Mouse (Mus musculus): ENCODE measurements at regions not wholly inside any gene's neighbourhood (a gene's known extent, or its start where the extent isn't known, plus 50 kb on each side); places are given as distances from the start of the nearest gene placed in this dataset.

GRCm38 (mm10) chr2:106436136-106436535, 256.9 kb upstream of the Mpped2 start:
- no peak for ATAC-seq (replicated peaks; ENCODE audit: low FRiP score, low read depth)
- no peaks in the 10 kb centered on the region for H3K27me3 ChIP-seq (ENCODE audit: insufficient read depth, low read length)
- H3K9ac ChIP-seq (ENCODE audit: low read depth, low read length) = no peak overlapping the region
- TF ChIP-seq CTCF (IDR thresholded peaks at IDR 0.05; ENCODE audit: low read depth) = no peak
- H3K36me3 ChIP-seq (ENCODE audit: insufficient read depth, low read length) = no peaks in the 10 kb centered on the region
- H3K9me3 ChIP-seq (replicated peaks; ENCODE audit: low read length) = no peaks in the 10 kb centered on the region
- H3K4me2 ChIP-seq (ENCODE audit: low read length) = no peak overlapping the region
- no peak overlapping the region for H3K4me3 ChIP-seq (replicated peaks; ENCODE audit: low read depth, low read length)
- no peaks in the 10 kb centered on the region for H3K4me1 ChIP-seq (replicated peaks; ENCODE audit: insufficient read depth, low read length)
- no peak overlapping the region for H3K27ac ChIP-seq
- WGBS = 81% methylated on average over 2 of the region's 2 CpGs
- no peak for DNase-seq (ENCODE audit: low spot score)

GRCm38 (mm10) chr2:106454310-106454974, 238.6 kb upstream of the Mpped2 start:
- H3K4me1 ChIP-seq (replicated peaks; ENCODE audit: insufficient read depth, low read length) = no peaks in the 10 kb centered on the region
- TF ChIP-seq CTCF (IDR thresholded peaks at IDR 0.05; ENCODE audit: low read depth) = no peak
- ATAC-seq (replicated peaks; ENCODE audit: low FRiP score, low read depth) (no peak), DNase-seq (ENCODE audit: low spot score) (no peak)
- no peak overlapping the region for H3K4me3 ChIP-seq (replicated peaks; ENCODE audit: low read depth, low read length)
- H3K27ac ChIP-seq = no peak overlapping the region
- no peaks in the 10 kb centered on the region for H3K36me3 ChIP-seq (ENCODE audit: insufficient read depth, low read length)
- WGBS = 82% methylated on average over 7 of the region's 7 CpGs
- no peak overlapping the region for H3K9ac ChIP-seq (ENCODE audit: low read depth, low read length)
- no peaks in the 10 kb centered on the region for H3K9me3 ChIP-seq (replicated peaks; ENCODE audit: low read length)
- H3K4me2 ChIP-seq (ENCODE audit: low read length) = no peak overlapping the region
- H3K27me3 ChIP-seq (ENCODE audit: insufficient read depth, low read length) = no peaks in the 10 kb centered on the region

- H3K27ac ChIP-seq = no peak overlapping the region
- no peak for TF ChIP-seq CTCF (IDR thresholded peaks at IDR 0.05; ENCODE audit: low read depth)
- H3K9ac ChIP-seq (ENCODE audit: low read depth, low read length) = no peak overlapping the region
- H3K4me3 ChIP-seq (replicated peaks; ENCODE audit: low read depth, low read length) = no peak overlapping the region
- ATAC-seq (replicated peaks; ENCODE audit: low FRiP score, low read depth) = no peak
- H3K27me3 ChIP-seq (ENCODE audit: insufficient read depth, low read length) = no peaks in the 10 kb centered on the region
- no peaks in the 10 kb centered on the region for H3K9me3 ChIP-seq (replicated peaks; ENCODE audit: low read length)
- 78% methylated on average over 4 of the region's 4 CpGs for WGBS
- H3K4me2 ChIP-seq (ENCODE audit: low read length) = no peak overlapping the region
- no peak for DNase-seq (ENCODE audit: low spot score)
- no peaks in the 10 kb centered on the region for H3K36me3 ChIP-seq (ENCODE audit: insufficient read depth, low read length)
- no peaks in the 10 kb centered on the region for H3K4me1 ChIP-seq (replicated peaks; ENCODE audit: insufficient read depth, low read length)
Observed at GRCm38 (mm10) chr2:106455039-106455438, 238.0 kb upstream of the Mpped2 start.

- 83% methylated on average over 3 of the region's 3 CpGs for WGBS
- Histone ChIP-seq H3K27me3 (ENCODE audit: insufficient read depth, low read length) (no peaks in the 10 kb centered on the region), H3K9me3 (replicated peaks; ENCODE audit: low read length) (no peaks in the 10 kb centered on the region), H3K9ac (ENCODE audit: low read depth, low read length) (no peak overlapping the region), H3K27ac (no peak overlapping the region), H3K4me1 (replicated peaks; ENCODE audit: insufficient read depth, low read length) (no peaks in the 10 kb centered on the region), H3K4me3 (replicated peaks; ENCODE audit: low read depth, low read length) (no peak overlapping the region), H3K36me3 (ENCODE audit: insufficient read depth, low read length) (no peaks in the 10 kb centered on the region), H3K4me2 (ENCODE audit: low read length) (no peak overlapping the region)
- ATAC-seq (replicated peaks; ENCODE audit: low FRiP score, low read depth) = no peak
- DNase-seq (ENCODE audit: low spot score) = no peak
- TF ChIP-seq CTCF (IDR thresholded peaks at IDR 0.05; ENCODE audit: low read depth) = no peak
Observed at GRCm38 (mm10) chr2:106455972-106456371, 237.1 kb upstream of the Mpped2 start.

GRCm38 (mm10) chr2:106458003-106458402, 235.1 kb upstream of the Mpped2 start:
- DNase-seq (ENCODE audit: low spot score) (no peak), ATAC-seq (replicated peaks; ENCODE audit: low FRiP score, low read depth) (no peak)
- no peak overlapping the region for H3K4me3 ChIP-seq (replicated peaks; ENCODE audit: low read depth, low read length)
- no peaks in the 10 kb centered on the region for H3K4me1 ChIP-seq (replicated peaks; ENCODE audit: insufficient read depth, low read length)
- 66% methylated on average over 5 of the region's 5 CpGs for WGBS
- no peak for TF ChIP-seq CTCF (IDR thresholded peaks at IDR 0.05; ENCODE audit: low read depth)
- H3K9me3 ChIP-seq (replicated peaks; ENCODE audit: low read length) = no peaks in the 10 kb centered on the region
- H3K27me3 ChIP-seq (ENCODE audit: insufficient read depth, low read length) = no peaks in the 10 kb centered on the region
- H3K9ac ChIP-seq (ENCODE audit: low read depth, low read length) = no peak overlapping the region
- no peak overlapping the region for H3K4me2 ChIP-seq (ENCODE audit: low read length)
- no peak overlapping the region for H3K27ac ChIP-seq
- H3K36me3 ChIP-seq (ENCODE audit: insufficient read depth, low read length) = no peaks in the 10 kb centered on the region

- Histone ChIP-seq H3K4me3 (replicated peaks; ENCODE audit: low read depth, low read length) (no peak overlapping the region), H3K4me1 (replicated peaks; ENCODE audit: insufficient read depth, low read length) (no peaks in the 10 kb centered on the region), H3K9ac (ENCODE audit: low read depth, low read length) (no peak overlapping the region), H3K4me2 (ENCODE audit: low read length) (no peak overlapping the region), H3K27ac (no peak overlapping the region), H3K36me3 (ENCODE audit: insufficient read depth, low read length) (no peaks in the 10 kb centered on the region), H3K9me3 (replicated peaks; ENCODE audit: low read length) (no peaks in the 10 kb centered on the region), H3K27me3 (ENCODE audit: insufficient read depth, low read length) (no peaks in the 10 kb centered on the region)
- no peak for TF ChIP-seq CTCF (IDR thresholded peaks at IDR 0.05; ENCODE audit: low read depth)
- WGBS = 55% methylated on average over 8 of the region's 8 CpGs
- ATAC-seq (replicated peaks; ENCODE audit: low FRiP score, low read depth) = no peak
- DNase-seq (ENCODE audit: low spot score) = no peak
Observed at GRCm38 (mm10) chr2:106461021-106461420, 232.0 kb upstream of the Mpped2 start.

GRCm38 (mm10) chr2:106461490-106461889, 231.6 kb upstream of the Mpped2 start:
- WGBS = 67% methylated on average over 7 of the region's 7 CpGs
- no peak overlapping the region for H3K4me3 ChIP-seq (replicated peaks; ENCODE audit: low read depth, low read length)
- H3K27me3 ChIP-seq (ENCODE audit: insufficient read depth, low read length) = no peaks in the 10 kb centered on the region
- H3K9ac ChIP-seq (ENCODE audit: low read depth, low read length) = no peak overlapping the region
- H3K36me3 ChIP-seq (ENCODE audit: insufficient read depth, low read length) = no peaks in the 10 kb centered on the region
- TF ChIP-seq CTCF (IDR thresholded peaks at IDR 0.05; ENCODE audit: low read depth) = no peak
- DNase-seq (ENCODE audit: low spot score) (no peak), ATAC-seq (replicated peaks; ENCODE audit: low FRiP score, low read depth) (no peak)
- H3K4me1 ChIP-seq (replicated peaks; ENCODE audit: insufficient read depth, low read length) = no peaks in the 10 kb centered on the region
- H3K4me2 ChIP-seq (ENCODE audit: low read length) = no peak overlapping the region
- H3K9me3 ChIP-seq (replicated peaks; ENCODE audit: low read length) = no peaks in the 10 kb centered on the region
- no peak overlapping the region for H3K27ac ChIP-seq
